Mouse (Mus musculus) bone marrow macrophage, adult 2 months (primary cell): ENCODE data around the gene Lpgat1. TPM values are rescaled to one million over a fixed set of nuclear protein-coding genes. Genes with fewer than 3 reads are reported as not detected.

Experiments used
- H3K27ac ChIP-seq: 2 replicates; pipeline ENCODE4 v1.5.1; 2012; ENCODE audit warnings: low read depth, low read length; ENCODE audit not compliant: insufficient read depth
- H3K4me1 ChIP-seq: 2 replicates; pipeline ENCODE4 v1.6.1; 2012; ENCODE audit warnings: low read length; ENCODE audit not compliant: control insufficient read depth, insufficient read depth
- H3K4me3 ChIP-seq: 2 replicates; pipeline ENCODE4 v1.5.1; 2012; ENCODE audit warnings: mild to moderate bottlenecking, low read length, moderate library complexity; ENCODE audit not compliant: insufficient read depth
- CTCF ChIP-seq: IDR thresholded peaks from 2 replicates; pipeline ENCODE4 v1.5.1; 2012; ENCODE audit warnings: low read depth, mild to moderate bottlenecking, low read length, moderate library complexity
- POLR2A ChIP-seq: IDR thresholded peaks from 2 replicates; pipeline ENCODE4 v1.6.1; 2012; ENCODE audit warnings: mild to moderate bottlenecking, low read depth, low read length, borderline replicate concordance
- polyA plus RNA-seq: library from polyadenylated mRNA; stranded (reverse); fragments of >200 nt; gene quantifications from 2 replicates; pipeline ENCODE4 v1.2.4, GENCODE M21; 2012; ENCODE audit not compliant: missing spikeins, insufficient read depth, insufficient read length

The Lpgat1 gene
- polyA plus RNA-seq, 1 experiment: 24.6 TPM

DNA sequence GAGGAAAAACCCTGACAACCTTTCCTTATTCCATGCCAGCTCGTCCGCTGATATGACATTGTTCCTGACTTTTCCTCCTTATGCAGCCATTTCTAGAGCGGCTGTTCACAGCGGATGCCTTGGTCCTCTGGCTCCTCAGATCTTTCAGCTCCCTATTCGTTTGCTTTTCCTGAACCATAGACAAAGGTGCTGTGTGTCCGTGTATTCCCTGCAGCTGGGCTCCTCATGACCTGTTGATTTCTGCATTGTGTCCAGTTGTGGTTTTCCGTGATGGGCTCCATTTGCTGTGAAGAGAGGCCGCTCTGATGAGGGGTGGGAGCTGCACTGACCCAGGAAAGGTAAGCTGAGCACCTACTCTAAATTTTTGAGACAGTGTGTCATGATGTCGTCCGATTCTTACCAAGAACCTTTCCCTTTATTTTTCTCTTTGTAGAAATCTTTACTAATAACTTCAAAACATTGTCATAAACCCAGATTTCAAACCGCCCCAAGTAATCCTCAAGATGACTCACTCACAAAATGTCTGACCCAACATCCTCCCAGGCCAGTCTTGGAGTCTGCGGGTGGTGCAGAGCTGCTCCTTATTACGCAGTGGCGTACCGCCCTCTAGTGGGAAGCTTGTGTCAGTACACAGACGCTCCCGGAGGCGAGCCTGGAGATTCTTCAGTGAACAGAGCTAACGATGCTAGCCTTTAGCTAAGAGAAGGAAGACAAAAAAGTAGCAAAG lies 99.9 kb downstream of the Lpgat1 start:
- H3K4me1 ChIP-seq: peaks cover 9% of the 10 kb centered on the region
- no peak overlapping the region for H3K4me3 ChIP-seq
- TF ChIP-seq POLR2A (no peak), CTCF (peak; percentile 85)

DNA sequence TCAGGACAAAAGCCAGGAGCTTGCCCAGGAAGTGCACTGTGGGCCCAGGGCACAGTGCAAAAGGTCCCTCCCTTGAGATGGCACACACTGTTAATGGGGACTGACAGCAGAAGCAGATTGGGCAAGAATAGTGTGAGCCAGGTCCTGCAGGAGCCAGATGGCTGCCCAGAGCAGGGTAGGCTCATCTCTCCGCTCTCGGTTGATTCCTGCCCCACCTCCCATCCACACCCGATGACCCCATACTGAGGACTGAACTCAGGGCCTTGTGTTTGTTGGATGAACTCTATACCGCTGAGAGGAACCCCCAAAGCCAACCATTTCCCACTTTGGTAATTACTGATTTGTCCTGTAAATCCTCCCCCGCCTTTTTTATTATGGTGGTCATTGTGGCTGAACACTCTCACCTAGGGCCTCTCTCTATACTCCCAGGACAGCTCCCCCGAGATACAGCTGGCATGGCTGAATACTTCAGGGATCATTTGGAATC lies 100.6 kb downstream of the Lpgat1 start:
- no peak for TF ChIP-seq POLR2A
- no peak for TF ChIP-seq CTCF
- H3K4me3 ChIP-seq: no peak overlapping the region
- H3K27ac ChIP-seq: no peak overlapping the region
- H3K4me1 ChIP-seq: peaks cover 9% of the 10 kb centered on the region

More for the DNA sequence above, 99.9 kb downstream of the Lpgat1 start:
- H3K27ac ChIP-seq: no peak overlapping the region

DNA sequence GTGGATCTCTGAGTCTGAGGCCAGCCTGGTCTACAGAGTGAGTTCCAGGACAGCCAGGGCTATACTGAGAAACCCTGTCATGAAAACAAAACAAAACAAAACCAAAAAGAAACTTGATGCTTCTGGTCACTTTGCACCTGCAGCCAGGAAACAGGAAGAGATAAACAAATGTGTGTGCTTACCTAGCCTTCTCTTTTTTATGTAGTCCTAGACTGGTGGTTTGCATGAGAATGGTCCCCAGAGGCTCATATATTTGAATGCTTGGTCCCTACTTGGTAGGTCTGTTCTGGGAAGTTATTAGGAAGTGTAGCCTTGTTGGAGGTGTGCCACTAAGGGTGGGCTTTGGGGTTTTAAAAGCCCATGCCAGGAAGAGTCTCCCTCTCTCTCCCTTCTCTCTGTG lies 101.4 kb downstream of the Lpgat1 start:
- Histone ChIP-seq H3K4me3 (no peak overlapping the region), H3K4me1 (peaks cover 9% of the 10 kb centered on the region), H3K27ac (no peak overlapping the region)
- TF ChIP-seq POLR2A (no peak), CTCF (no peak)

DNA sequence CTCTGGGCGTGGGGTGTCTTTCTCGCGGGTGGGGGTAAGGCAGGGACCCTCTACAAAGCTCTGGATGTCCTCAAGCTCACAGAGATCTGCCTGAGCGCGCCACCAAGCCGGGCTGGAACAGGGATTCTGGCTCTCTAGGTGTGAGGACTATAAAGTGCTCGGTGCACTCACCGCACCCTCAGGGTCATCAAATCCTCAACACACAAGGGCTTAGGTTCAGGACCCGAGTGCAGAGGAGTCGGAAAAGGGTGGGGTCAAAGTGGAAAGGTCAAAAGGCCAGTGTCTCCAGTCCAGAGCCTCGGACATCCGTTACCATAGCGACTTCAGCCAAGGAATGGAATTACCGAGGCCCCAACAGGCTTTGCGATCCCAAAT lies 103.3 kb downstream of the Lpgat1 start:
- Histone ChIP-seq H3K4me1 (peaks cover 9% of the 10 kb centered on the region), H3K27ac (no peak overlapping the region), H3K4me3 (peak overlapping the region; percentile 85)
- no peak for TF ChIP-seq CTCF
- no peak for TF ChIP-seq POLR2A

DNA sequence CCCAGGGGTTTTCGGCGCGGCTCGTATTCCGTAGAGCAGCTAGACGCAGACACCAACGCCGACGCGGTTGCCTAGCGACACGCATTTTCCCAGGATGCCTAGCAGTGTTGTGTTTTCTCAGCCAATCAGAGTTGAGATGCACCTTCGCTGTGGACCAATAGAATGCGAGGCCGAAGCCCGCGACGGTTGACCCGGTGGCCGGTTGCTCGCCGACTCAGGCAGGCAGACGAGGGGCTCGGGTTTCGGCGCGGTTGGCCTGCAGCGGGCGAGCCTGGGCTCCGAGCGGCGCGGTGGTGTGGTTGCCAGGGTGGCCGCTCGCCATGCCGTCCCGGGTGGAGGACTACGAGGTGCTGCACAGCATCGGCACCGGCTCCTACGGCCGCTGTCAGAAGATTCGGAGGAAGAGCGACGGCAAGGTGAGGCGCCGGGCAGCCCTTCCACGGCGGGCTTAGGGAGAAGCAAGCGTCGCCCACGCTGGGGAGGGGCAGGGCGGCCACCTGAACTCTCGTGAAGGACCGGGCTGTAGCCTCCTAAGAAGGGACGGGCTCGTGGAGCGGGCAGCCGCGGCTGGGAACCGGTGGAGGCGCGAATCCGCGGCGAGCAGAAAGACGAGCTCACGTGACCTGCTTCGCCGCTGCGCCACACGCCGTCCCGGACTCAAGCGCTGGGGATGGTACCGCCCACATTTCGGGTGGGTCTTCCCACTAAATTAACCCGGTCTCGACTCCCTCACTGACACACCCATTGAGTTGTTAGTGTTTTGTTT lies 103.9 kb downstream of the Lpgat1 start, which contains the start of gene Nek2:
Gene Nek2, plus strand, starts transcription at position 119 of the 766 bp plus-strand sequence.
- TF ChIP-seq POLR2A (no peak), CTCF (no peak)
- Histone ChIP-seq H3K4me1 (peaks cover 9% of the 10 kb centered on the region), H3K4me3 (peak within 1 kb of the TSS; percentile 85), H3K27ac (peak within 1 kb of the TSS; percentile 37)

DNA sequence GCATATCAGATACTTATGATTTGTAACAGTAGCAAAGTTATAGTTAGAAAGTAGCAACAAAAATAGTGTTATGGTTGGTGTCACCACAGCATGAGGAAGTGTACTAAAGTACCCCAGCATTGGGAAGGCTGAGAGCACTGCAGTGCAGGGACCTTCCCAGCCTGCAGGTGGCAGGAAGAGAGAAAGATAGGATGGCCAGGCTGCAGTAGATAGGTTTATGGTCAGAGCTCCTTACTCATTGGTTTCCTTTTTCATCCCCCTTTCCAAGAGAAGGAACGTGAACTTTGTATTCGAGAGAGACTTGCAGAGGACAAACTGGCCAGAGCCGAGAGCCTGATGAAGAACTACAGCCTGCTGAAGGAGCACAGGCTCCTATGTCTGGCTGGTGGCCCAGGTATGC lies 111.5 kb downstream of the Lpgat1 start:
- peaks cover 4% of the 10 kb centered on the region; the same call in 1 of the 2 replicates for H3K4me1 ChIP-seq
- no peak overlapping the region for H3K27ac ChIP-seq
- H3K4me3 ChIP-seq: no peak overlapping the region
- TF ChIP-seq CTCF: no peak
- no peak for TF ChIP-seq POLR2A

DNA sequence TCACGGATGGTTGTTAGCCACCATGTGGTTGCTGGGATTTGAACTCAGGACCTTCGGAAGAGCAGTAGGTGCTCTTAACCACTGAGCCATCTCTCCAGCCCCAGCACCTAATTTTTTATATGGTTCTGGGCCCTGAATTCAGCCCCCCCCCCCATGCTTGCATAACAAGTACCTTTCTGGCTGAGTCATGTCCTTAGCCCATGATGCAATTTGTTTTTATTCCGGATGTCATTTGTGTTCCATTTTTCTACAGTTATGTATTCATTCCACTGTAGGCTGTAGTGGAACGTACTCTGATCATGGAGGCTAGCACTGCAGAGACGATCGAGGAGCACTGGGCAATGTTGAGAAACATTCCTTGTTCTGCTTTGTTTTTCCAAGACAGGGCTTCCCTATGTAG lies 115.8 kb downstream of the Lpgat1 start:
- Histone ChIP-seq H3K4me3 (no peak overlapping the region), H3K27ac (no peak overlapping the region), H3K4me1 (peaks cover 4% of the 10 kb centered on the region; the same call in 1 of the 2 replicates)
- TF ChIP-seq CTCF: no peak
- no peak for TF ChIP-seq POLR2A

Other genes with a start within 250 kb of the Lpgat1 start
- gene Dtl, start 142.3 kb upstream of the Lpgat1 start, polyA plus RNA-seq: 6.1 and 7.6 TPM in 2 replicates
- 14.2 and 17.4 TPM in 2 replicates for gene Ints7, start 142.2 kb upstream of the Lpgat1 start, polyA plus RNA-seq
- 13.1 and 15.9 TPM in 2 replicates for gene Nek2, start 103.6 kb downstream of the Lpgat1 start, polyA plus RNA-seq
- gene Slc30a1, start 188.9 kb downstream of the Lpgat1 start, polyA plus RNA-seq: 10.1 and 12.3 TPM in 2 replicates